ENCODE assay signal across 8 mouse cellular contexts in genomic region chr9:44477339-44478228, GRCm38 (mm10). TPM values are rescaled to one million over a fixed set of nuclear protein-coding genes. Genes with fewer than 3 reads are reported as not detected.
DNase-seq lines count a peak whose midpoint lies in the region; ATAC-seq and TF ChIP-seq lines count a peak whose summit lies in the region.

No protein-coding gene starts in this region.

- 4% methylated on average over 24 of the region's 24 CpGs for WGBS in embryonic facial prominence, embryonic 10.5 days
- WGBS in heart, postnatal 0 days = 7% methylated on average over 24 of the region's 24 CpGs
- WGBS in thymus, adult 2 months = 14% methylated on average over 24 of the region's 24 CpGs

- H3K4me3 ChIP-seq in embryonic facial prominence, embryonic 10.5 days = peak overlapping the region; percentile 74
- H3K4me3 ChIP-seq in heart, postnatal 0 days (ENCODE audit: low read depth, low read length) = peak overlapping the region; percentile 64
- peak overlapping the region; percentile 67 for H3K4me3 ChIP-seq in thymus, adult 2 months (ENCODE audit: control insufficient read depth, insufficient read depth, low read length)

- peak; percentile 82 for DNase-seq in gastrocnemius, adult 18-20 months (ENCODE audit: low spot score)
- no peak for DNase-seq in gastrocnemius, postnatal 25 days
- DNase-seq in MN1 (ENCODE audit: low spot score) = peak; percentile 85
- peak; percentile 50 for DNase-seq in embryonic facial prominence, embryonic 10.5 days (ENCODE audit: low spot score)
- peak; percentile 72 for DNase-seq in heart, postnatal 0 days (ENCODE audit: low spot score)
- peak; percentile 77 to 88 for DNase-seq in kidney, postnatal 25 days
- DNase-seq in thymus, adult 2 months = peak; percentile 62

- peak overlapping the region; percentile 90 for H3K4me2 ChIP-seq in heart, postnatal 0 days (ENCODE audit: low read depth, low read length)

- 0 out of 2 replicates have a peak overlapping the region, but pooled peaks have one; percentile 59 for H3K9ac ChIP-seq in heart, postnatal 0 days (replicated peaks; ENCODE audit: low read depth, low read length)

- no peak for TF ChIP-seq POLR2A in thymus, adult 2 months (IDR thresholded peaks at IDR 0.05; ENCODE audit: control insufficient read depth, extremely low read depth, insufficient read depth, low read length, poor library complexity)

- H3K9me3 ChIP-seq in embryonic facial prominence, embryonic 10.5 days = no peaks in the 10 kb centered on the region
- H3K9me3 ChIP-seq in heart, postnatal 0 days (replicated peaks; ENCODE audit: control insufficient read depth, low read length) = no peaks in the 10 kb centered on the region

- ATAC-seq in heart, postnatal 0 days (ENCODE audit: insufficient read depth, low read depth) = no peak
- peak; percentile 39; the same call in 1 of the 2 replicates for ATAC-seq in megakaryocyte-erythroid progenitor cell, adult 5-6 weeks (replicated peaks; ENCODE audit: low FRiP score, low TSS enrichment, poor library complexity, severe bottlenecking)

- peak; percentile 81 for TF ChIP-seq CTCF in heart, postnatal 0 days (IDR thresholded peaks at IDR 0.05; ENCODE audit: low read depth)
- TF ChIP-seq CTCF in thymus, adult 2 months (IDR thresholded peaks at IDR 0.05; ENCODE audit: borderline replicate concordance, control insufficient read depth, extremely low read depth, insufficient read depth, low read length, poor library complexity) = peak; percentile 51; the same call in 1 of the 2 replicates

- H3K36me3 ChIP-seq in embryonic facial prominence, embryonic 10.5 days (replicated peaks) = no peaks in the 10 kb centered on the region
- H3K36me3 ChIP-seq in heart, postnatal 0 days (replicated peaks; ENCODE audit: control insufficient read depth, insufficient read depth, low read length) = no peaks in the 10 kb centered on the region
- H3K36me3 ChIP-seq in thymus, adult 2 months (ENCODE audit: control insufficient read depth, insufficient read depth, low read length) = no peaks in the 10 kb centered on the region

- TF ChIP-seq EP300 in heart, postnatal 0 days (IDR thresholded peaks at IDR 0.05; ENCODE audit: low read depth) = no peak

- peaks cover 11% of the 10 kb centered on the region for H3K27me3 ChIP-seq in embryonic facial prominence, embryonic 10.5 days (replicated peaks; ENCODE audit: low read depth, poor library complexity, severe bottlenecking)
- no peaks in the 10 kb centered on the region for H3K27me3 ChIP-seq in heart, postnatal 0 days (ENCODE audit: control insufficient read depth, insufficient read depth, low read length)
- H3K27me3 ChIP-seq in thymus, adult 2 months (ENCODE audit: control insufficient read depth, insufficient read depth, low read length) = no peaks in the 10 kb centered on the region

- peaks cover 44% of the 10 kb centered on the region for H3K4me1 ChIP-seq in embryonic facial prominence, embryonic 10.5 days
- peaks cover 9% of the 10 kb centered on the region; the same call in 1 of the 2 replicates for H3K4me1 ChIP-seq in heart, postnatal 0 days (ENCODE audit: control insufficient read depth, insufficient read depth)
- peaks cover 22% of the 10 kb centered on the region for H3K4me1 ChIP-seq in thymus, adult 2 months (replicated peaks; ENCODE audit: control insufficient read depth, insufficient read depth, low read length)

- peak overlapping the region; percentile 96 for H3K27ac ChIP-seq in embryonic facial prominence, embryonic 10.5 days (replicated peaks)
- H3K27ac ChIP-seq in heart, postnatal 0 days (ENCODE audit: low read depth) = 0 out of 2 replicates have a peak overlapping the region, but pooled peaks have one; percentile 91
- no peak overlapping the region for H3K27ac ChIP-seq in thymus, adult 2 months (ENCODE audit: control insufficient read depth, insufficient read depth, low read length)

RNA-seq across cellular contexts. Expression of gene Bcl9l, which starts 5.0 kb away (rescaled TPM):
- total RNA-seq in gastrocnemius, adult 18-20 months (2021) = 10 to 100 TPM; 36.0 to 36.6 TPM
- 10 to 100 TPM; 33.6 to 40.7 TPM for total RNA-seq in gastrocnemius, postnatal 25 days (2021)
- polyA plus RNA-seq in embryonic facial prominence, embryonic 10.5 days (2016; fragmentation: Nextera tagmentation; extraction: Ambion mirVana) = 7.4 and 7.7 TPM in 2 replicates
- 12.4 and 33.9 TPM in 2 replicates for total RNA-seq in heart, postnatal 0 days (2014; rRNA removed; ENCODE audit: low replicate concordance)
- 4.4 and 5.2 TPM in 2 replicates for polyA plus RNA-seq in heart, postnatal 0 days (2015; fragmentation: Nextera tagmentation; extraction: Ambion mirVana)
- 4.8 and 5.5 TPM in 2 replicates for total RNA-seq in megakaryocyte-erythroid progenitor cell, adult 5-6 weeks (2014; fragmentation: Nextera tagmentation)
- total RNA-seq in megakaryocyte-erythroid progenitor cell, adult 5-6 weeks (2017) = 0.52 and 3.7 TPM in 2 replicates
- 38.7 and 50.4 TPM in 2 replicates for polyA plus RNA-seq in thymus, adult 2 months (2012; rRNA removed)

RNA-seq across cellular contexts. Expression of gene Upk2, which starts 22.8 kb away (rescaled TPM):
- under 1 TPM; 0.43 to 0.83 TPM for total RNA-seq in gastrocnemius, adult 18-20 months (2021)
- total RNA-seq in gastrocnemius, postnatal 25 days (2021) = under 1 TPM; 0.32 to 0.43 TPM
- polyA plus RNA-seq in embryonic facial prominence, embryonic 10.5 days (2016; fragmentation: Nextera tagmentation; extraction: Ambion mirVana) = 0.41 and 0.59 TPM in 2 replicates
- 18.0 TPM in 1 of 2 replicates, not detected in the other for total RNA-seq in heart, postnatal 0 days (2014; rRNA removed; ENCODE audit: low replicate concordance)
- not detected in 2 replicates for polyA plus RNA-seq in heart, postnatal 0 days (2015; fragmentation: Nextera tagmentation; extraction: Ambion mirVana)
- not detected in 2 replicates for total RNA-seq in megakaryocyte-erythroid progenitor cell, adult 5-6 weeks (2014; fragmentation: Nextera tagmentation)
- not detected in 2 replicates for total RNA-seq in megakaryocyte-erythroid progenitor cell, adult 5-6 weeks (2017)
- 1.4 and 1.6 TPM in 2 replicates for polyA plus RNA-seq in thymus, adult 2 months (2012; rRNA removed)

RNA-seq across cellular contexts. Expression of gene Foxr1, which starts 36.6 kb away (rescaled TPM):
- total RNA-seq in gastrocnemius, adult 18-20 months (2021) = not detected
- total RNA-seq in gastrocnemius, postnatal 25 days (2021) = not detected
- not detected in 2 replicates for polyA plus RNA-seq in embryonic facial prominence, embryonic 10.5 days (2016; fragmentation: Nextera tagmentation; extraction: Ambion mirVana)
- total RNA-seq in heart, postnatal 0 days (2014; rRNA removed; ENCODE audit: low replicate concordance) = not detected in 2 replicates
- polyA plus RNA-seq in heart, postnatal 0 days (2015; fragmentation: Nextera tagmentation; extraction: Ambion mirVana) = not detected in 2 replicates
- total RNA-seq in megakaryocyte-erythroid progenitor cell, adult 5-6 weeks (2014; fragmentation: Nextera tagmentation) = not detected in 2 replicates
- total RNA-seq in megakaryocyte-erythroid progenitor cell, adult 5-6 weeks (2017) = not detected in 2 replicates
- polyA plus RNA-seq in thymus, adult 2 months (2012; rRNA removed) = 0.08 and 0.22 TPM in 2 replicates

RNA-seq across cellular contexts. Expression of gene Ccdc84, which starts 59.2 kb away (rescaled TPM):
- total RNA-seq in gastrocnemius, adult 18-20 months (2021) = 1 to 10 TPM; 3.5 to 4.1 TPM
- total RNA-seq in gastrocnemius, postnatal 25 days (2021) = 1 to 10 TPM; 3.9 to 5.8 TPM
- 21.6 and 28.4 TPM in 2 replicates for polyA plus RNA-seq in embryonic facial prominence, embryonic 10.5 days (2016; fragmentation: Nextera tagmentation; extraction: Ambion mirVana)
- total RNA-seq in heart, postnatal 0 days (2014; rRNA removed; ENCODE audit: low replicate concordance) = 13.7 and 45.1 TPM in 2 replicates
- 17.2 and 17.7 TPM in 2 replicates for polyA plus RNA-seq in heart, postnatal 0 days (2015; fragmentation: Nextera tagmentation; extraction: Ambion mirVana)
- 51.4 and 56.1 TPM in 2 replicates for total RNA-seq in megakaryocyte-erythroid progenitor cell, adult 5-6 weeks (2014; fragmentation: Nextera tagmentation)
- 18.9 and 19.3 TPM in 2 replicates for total RNA-seq in megakaryocyte-erythroid progenitor cell, adult 5-6 weeks (2017)
- polyA plus RNA-seq in thymus, adult 2 months (2012; rRNA removed) = 30.0 and 30.9 TPM in 2 replicates
